Mouse (Mus musculus): ENCODE measurements around the gene Rnf121. TPM values are rescaled to one million over a fixed set of nuclear protein-coding genes. Genes with fewer than 3 reads are reported as not detected.
"Not testable (repeated sequence)": the region's sequence is repeated elsewhere in the genome, so short reads cannot be mapped to it uniquely, and the experiment has no call there.

Rnf121 gene
- total RNA-seq, 2 experiments from 2014 or later = 36.5 to 40.4 TPM

- no peak for DNase-seq (ENCODE audit: low spot score in 2 of 2)
These were observed 1.1 kb upstream of the Rnf121 start for GRCm38 (mm10) chr7:102066363-102066762.

DNA sequence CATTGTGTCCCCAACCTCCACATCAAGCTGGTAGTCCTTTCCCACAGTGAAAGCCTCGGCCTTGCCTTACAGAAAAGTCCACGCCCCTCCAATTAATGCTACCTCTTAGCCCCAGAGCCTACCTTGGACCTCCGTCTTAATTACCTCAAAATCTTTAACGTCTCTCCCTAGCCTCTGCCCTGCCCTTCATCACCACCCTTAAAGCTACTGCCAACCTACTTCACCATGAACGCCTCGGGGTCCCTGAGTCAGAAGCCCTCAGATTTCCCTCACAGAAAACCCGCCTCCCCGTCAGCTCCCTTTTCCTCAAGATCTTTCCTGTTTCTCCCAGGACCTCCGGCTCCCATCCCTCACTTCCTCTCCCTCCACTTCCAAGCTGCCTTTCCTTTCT, 619 bp downstream of the Rnf121 start:
- DNase-seq (ENCODE audit: low spot score in 2 of 2) = peak in 1 of 2 experiments; percentile 25

DNA sequence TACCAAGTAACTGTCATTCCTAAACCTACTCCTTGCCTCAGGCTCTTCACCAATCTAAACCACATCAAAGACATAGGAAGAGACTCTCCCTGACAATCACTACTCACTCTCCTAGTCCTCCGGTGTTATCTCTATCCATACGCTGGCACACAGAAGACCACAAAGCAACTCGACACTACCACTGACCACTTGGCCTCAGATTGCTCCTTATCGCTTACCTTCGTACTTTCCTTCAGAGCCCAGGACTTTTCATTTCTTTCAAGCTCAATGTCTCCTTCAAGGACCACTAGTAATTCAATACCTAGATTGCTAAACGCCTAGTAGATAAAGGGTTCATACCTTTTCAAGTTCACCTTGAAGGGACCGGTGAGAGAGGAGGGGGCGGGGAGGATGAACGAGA, 1.4 kb downstream of the Rnf121 start:
- DNase-seq (ENCODE audit: low spot score in 2 of 2) = no peak

DNA sequence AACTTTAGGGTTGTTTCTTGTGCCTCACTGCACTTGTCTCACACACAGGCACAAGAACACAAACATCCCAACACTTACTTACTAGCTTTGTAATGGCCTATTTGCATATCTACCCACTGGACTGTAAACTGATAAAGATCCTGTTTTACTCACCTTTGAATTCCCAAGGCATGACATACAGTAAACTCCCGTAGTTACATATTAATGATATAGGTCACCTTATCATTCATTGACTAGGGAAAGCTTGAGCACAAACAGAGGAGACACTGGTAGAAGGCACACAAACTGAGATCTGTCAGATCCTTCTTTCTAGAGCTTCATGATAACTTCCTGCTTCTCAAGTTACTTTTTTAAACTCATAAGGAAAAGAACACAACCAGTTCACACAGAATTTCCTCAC, 3.1 kb downstream of the Rnf121 start:
- DNase-seq (ENCODE audit: low spot score in 2 of 2) = no peak

GRCm38 (mm10) chr7:102061353-102061752, 3.9 kb downstream of the Rnf121 start:
- no peak for DNase-seq (ENCODE audit: low spot score in 2 of 2)

DNA sequence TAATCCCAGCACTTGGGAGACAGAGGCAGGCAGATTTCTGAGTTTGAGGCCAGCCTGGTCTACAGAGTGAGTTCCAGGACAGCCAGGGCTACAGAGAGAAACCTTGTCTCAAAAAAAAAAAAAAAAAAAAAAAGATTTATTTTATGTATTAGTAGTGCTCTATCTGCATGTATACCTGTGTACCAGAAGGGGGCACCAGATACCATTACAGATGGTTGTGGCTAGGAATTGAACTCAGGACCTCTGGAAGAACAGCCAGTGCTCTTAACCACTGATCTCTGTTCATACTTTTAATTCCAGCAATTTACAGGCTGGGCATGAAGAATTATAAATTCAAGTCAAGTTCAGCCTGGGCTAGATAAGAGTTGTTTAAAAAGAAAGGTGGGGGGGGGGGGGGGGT, 16.7 kb downstream of the Rnf121 start:
- not testable (repeated sequence) for DNase-seq (ENCODE audit: low spot score in 2 of 2)

DNA sequence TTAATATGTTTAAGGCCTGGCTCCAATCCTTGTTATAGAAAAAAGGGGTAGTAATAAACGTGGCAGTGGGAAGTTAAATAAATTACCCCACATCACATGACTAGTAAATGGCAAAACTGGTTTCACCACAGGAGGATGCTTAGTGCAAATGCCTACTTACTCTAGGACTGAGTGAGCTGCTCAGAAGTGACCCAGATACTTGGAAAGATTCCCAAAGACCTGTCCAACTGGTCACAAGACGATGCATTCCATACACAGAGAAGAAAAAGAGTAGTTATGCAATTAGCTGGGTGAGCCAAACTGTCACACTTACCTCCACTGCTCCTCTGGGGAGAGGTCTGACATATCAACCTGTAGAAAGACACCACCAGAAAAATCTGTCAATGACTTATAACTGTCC, 23.0 kb downstream of the Rnf121 start:
- no peak for DNase-seq (ENCODE audit: low spot score in 2 of 2)

DNA sequence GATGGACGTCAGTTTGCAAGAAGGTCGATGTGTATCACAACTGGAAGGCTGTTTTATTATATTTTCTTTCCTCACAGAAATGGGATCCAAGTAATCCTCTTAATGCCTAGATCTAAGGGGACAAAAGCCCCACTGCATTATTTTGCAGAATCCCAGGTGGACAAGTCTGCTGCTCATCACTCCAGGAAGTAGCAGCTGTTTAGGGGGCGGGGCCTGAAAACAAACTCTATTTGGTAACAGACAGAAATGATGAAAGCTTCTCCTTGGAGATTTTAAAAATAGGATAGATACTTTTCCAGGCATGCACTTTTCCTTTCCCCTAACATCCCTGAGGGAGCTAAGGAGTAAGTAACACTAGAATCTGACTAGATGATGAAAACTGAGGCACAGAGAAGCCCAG, 28.0 kb downstream of the Rnf121 start:
- DNase-seq (ENCODE audit: low spot score in 2 of 2) = no peak

GRCm38 (mm10) chr7:102035534-102035933, 29.7 kb downstream of the Rnf121 start:
- no peak for DNase-seq (ENCODE audit: low spot score in 2 of 2)

- DNase-seq (ENCODE audit: low spot score in 2 of 2) = no peak
These were observed 30.4 kb downstream of the Rnf121 start for GRCm38 (mm10) chr7:102034904-102035303.

GRCm38 (mm10) chr7:102025187-102026119, 39.8 kb downstream of the Rnf121 start:
- no peak for DNase-seq (ENCODE audit: low spot score in 2 of 2)

- DNase-seq (ENCODE audit: low spot score in 2 of 2) = no peak
These were observed 41.4 kb downstream of the Rnf121 start for GRCm38 (mm10) chr7:102023821-102024220.

DNA sequence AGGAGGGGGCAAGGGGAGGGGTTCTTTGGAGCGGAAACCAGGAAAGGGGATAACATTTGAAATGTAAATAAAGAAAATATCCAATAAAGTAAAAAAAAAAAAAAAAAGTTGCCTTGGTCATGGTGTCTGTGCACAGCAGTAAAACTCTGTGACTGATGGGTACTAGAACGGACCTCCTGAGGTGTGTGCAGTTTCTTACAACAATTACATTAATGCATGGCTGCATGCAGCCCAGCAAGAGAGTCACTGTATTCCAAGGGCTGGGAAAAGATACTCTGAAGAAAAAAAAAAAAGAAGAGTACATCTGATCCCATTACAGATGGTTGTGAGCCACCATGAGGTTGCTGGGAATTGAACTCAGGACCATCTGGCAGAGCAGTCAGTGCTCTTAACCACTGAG, 44.3 kb downstream of the Rnf121 start:
- DNase-seq (ENCODE audit: low spot score in 2 of 2) = not testable (repeated sequence)

- DNase-seq (ENCODE audit: low spot score in 2 of 2) = no peak
These were observed 45.9 kb downstream of the Rnf121 start for GRCm38 (mm10) chr7:102019362-102019761.

- DNase-seq (ENCODE audit: low spot score in 2 of 2) = no peak
These were observed 46.7 kb downstream of the Rnf121 start, which contains the start of gene Il18bp for GRCm38 (mm10) chr7:102018590-102018989. Il18bp (minus strand) TSS chr7:102018690.

DNA sequence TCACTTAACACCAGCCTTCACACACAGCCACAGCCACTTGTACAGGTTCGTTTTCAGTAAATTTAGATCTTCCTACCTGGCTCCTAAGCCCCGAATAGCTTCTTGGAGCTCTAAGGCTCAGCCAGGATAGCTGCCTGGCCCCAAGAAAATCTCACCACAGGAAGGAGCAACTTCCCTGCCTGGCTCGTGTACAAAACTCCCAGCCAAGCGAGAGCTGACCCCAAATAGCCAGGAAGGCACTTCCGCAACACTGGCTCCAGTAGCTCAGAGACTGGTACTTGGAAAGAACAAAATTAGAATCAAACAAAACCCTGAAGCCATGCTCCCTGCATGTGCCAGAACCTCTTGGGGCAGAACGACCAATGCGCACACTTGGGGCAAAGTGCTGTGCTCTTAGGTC, 47.2 kb downstream of the Rnf121 start:
- DNase-seq (ENCODE audit: low spot score in 2 of 2) = no peak

DNA sequence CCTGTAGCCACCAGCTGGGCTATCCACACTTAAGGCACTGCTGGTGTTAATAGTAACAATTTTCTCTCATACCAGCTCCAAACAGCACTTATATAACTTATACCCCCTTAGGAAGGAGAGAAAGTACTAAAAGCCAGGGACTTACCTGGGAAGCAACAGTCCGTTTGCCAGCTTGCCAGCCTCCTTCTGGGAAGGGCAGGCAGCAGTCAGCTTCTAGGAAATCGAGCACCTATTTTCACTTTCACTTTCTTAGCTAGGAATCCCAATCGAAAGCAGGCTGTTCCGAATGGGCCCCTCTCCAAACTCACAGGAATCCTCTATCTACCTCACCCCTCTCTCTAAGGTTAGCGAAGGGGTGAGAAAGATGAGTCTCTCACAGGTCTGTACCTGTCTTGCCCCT, 47.8 kb downstream of the Rnf121 start:
- no peak for DNase-seq (ENCODE audit: low spot score in 2 of 2)

DNA sequence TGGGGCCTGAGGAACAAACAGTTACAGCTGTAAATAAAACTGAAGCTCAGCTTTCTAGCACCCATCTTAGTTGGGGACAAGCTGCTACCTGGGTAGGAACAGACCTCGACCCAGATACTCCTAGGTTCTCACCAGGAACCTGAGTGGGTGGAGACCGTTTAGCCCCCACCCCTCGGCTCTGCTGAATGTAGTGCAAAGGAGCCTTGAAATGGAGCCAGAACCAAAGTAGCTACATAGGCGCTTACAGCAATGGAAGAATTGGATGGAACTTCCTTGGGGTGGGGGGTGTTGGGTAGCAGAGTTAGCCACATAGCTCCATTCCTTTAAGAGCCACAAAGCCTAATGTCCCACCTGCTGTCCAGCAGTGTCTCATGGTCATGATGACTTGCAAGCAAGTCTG, 48.3 kb downstream of the Rnf121 start:
- no peak for DNase-seq (ENCODE audit: low spot score in 2 of 2)

DNA sequence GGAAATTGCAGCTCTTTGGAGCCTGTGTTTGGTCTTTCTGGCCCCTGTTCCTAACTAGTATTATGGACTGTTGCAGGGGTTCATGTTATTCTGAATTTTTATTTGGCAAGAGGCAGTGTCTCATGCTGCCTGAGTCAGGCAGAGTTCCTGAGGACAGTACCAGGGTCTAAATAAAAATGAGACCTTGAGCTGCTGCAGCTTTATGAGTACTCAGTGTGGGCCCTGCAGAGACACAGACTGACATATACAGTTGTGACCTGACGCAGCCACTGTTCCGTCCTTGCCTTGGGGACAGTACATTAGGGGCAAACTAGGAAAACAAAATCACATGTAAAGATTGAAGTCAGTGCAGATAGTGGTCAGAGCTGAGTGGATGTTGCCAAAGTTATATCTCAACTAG, 50.3 kb downstream of the Rnf121 start:
- no peak for DNase-seq (ENCODE audit: low spot score in 2 of 2)

GRCm38 (mm10) chr7:102013416-102013815, 51.9 kb downstream of the Rnf121 start:
- no peak for DNase-seq (ENCODE audit: low spot score in 2 of 2)

- no peak for DNase-seq (ENCODE audit: low spot score in 2 of 2)
These were observed 53.4 kb downstream of the Rnf121 start for GRCm38 (mm10) chr7:102011855-102012254.

- DNase-seq (ENCODE audit: low spot score in 2 of 2) = no peak
These were observed 58.7 kb downstream of the Rnf121 start for GRCm38 (mm10) chr7:102006520-102006919.

Data from layer of hippocampus, adult 18-20 months (tissue).